Mouse (Mus musculus) ES-Bruce4 (cell line): Measurements from ENCODE around the gene Vmn2r103.

Source experiments
- CTCF ChIP-seq: IDR thresholded peaks from one replicate; pipeline ENCODE4 v1.8.1; 2011; ENCODE audit warnings: low read depth, low read length
- POLR2A ChIP-seq: IDR thresholded peaks from one replicate; pipeline ENCODE4 v1.8.1; 2011; ENCODE audit warnings: low read length; ENCODE audit not compliant: insufficient read depth

- TF ChIP-seq CTCF = no peak
- TF ChIP-seq POLR2A = no peak
Observed at GRCm38 (mm10) chr17:19789248-19789647, 16.1 kb downstream of the Vmn2r103 start.
